In genomic region chr6:8023527-8023926, GRCm38 (mm10) we compare ENCODE assay signal across 30 mouse cellular contexts.
A peak's percentile ranks its signal among the peaks of the same experiment; 100 is the strongest.
DNase-seq lines count a peak whose midpoint lies in the region; ATAC-seq and TF ChIP-seq lines count a peak whose summit lies in the region.
"Had no signal": no experiment of that assay in that cellular context is flagged by ENCODE, and none has a peak within 500 bp of the region (broad histone marks: within the 10 kb centered on the region; RNA-seq: fewer than 3 reads in every experiment).

No protein-coding gene starts in this region.

- TF ChIP-seq CTCF in lung, postnatal 0 days (IDR thresholded peaks at IDR 0.05), result no peak
- TF ChIP-seq CTCF in lung, adult 2 months (IDR thresholded peaks at IDR 0.05; ENCODE audit: insufficient read depth, low read length), result no peak

- DNase-seq in lung, postnatal 0 days (ENCODE audit: low spot score), result peak; percentile 15
- no peak for DNase-seq in lung, adult 2 months
- DNase-seq in neural tube, embryonic 10.5 days (ENCODE audit: extremely low spot score, low spot score), result no peak
- DNase-seq in c-Kit-positive CD71-positive TER-119-positive erythroid progenitor cells, embryonic 14.5 days (ENCODE audit: low spot score), result no peak
- no peak for DNase-seq in testis, postnatal 10 days (ENCODE audit: low spot score)
- DNase-seq: adrenal gland, postnatal 25 days; cerebellum, adult 2 months; cerebellum, postnatal 14 days; gastrocnemius, postnatal 14 days; kidney, postnatal 25 days; midbrain, embryonic 14.5 days; right cerebral cortex, postnatal 25 days; spleen, adult 18-20 months; thymus, adult 18-20 months; thymus, postnatal 25 days had no signal

- H3K4me1 ChIP-seq in lung, postnatal 0 days (ENCODE audit: insufficient read depth, low read depth, low read length), result no peaks in the 10 kb centered on the region
- H3K4me1 ChIP-seq in lung, adult 2 months (ENCODE audit: control insufficient read depth, insufficient read depth, low read length), result peaks cover 7% of the 10 kb centered on the region; the same call in 1 of the 2 replicates
- H3K4me1 ChIP-seq in intestine, embryonic 15.5 days (replicated peaks), result no peaks in the 10 kb centered on the region
- H3K4me1 ChIP-seq in stomach, embryonic 14.5 days (ENCODE audit: control insufficient read depth, insufficient read depth, low read length), result no peaks in the 10 kb centered on the region
- H3K4me1 ChIP-seq: embryonic facial prominence, embryonic 10.5 days; embryonic facial prominence, embryonic 15.5 days; forebrain, embryonic 13.5 days; heart, embryonic 10.5 days; heart, embryonic 15.5 days; kidney, embryonic 15.5 days; limb, embryonic 10.5 days; limb, embryonic 15.5 days; lung, embryonic 15.5 days had no signal

- no peaks in the 10 kb centered on the region for H3K36me3 ChIP-seq in lung, postnatal 0 days (ENCODE audit: insufficient read depth, low read length)
- no peaks in the 10 kb centered on the region for H3K36me3 ChIP-seq in intestine, embryonic 15.5 days
- H3K36me3 ChIP-seq in stomach, embryonic 14.5 days (ENCODE audit: control insufficient read depth, insufficient read depth, low read length), result no peaks in the 10 kb centered on the region
- H3K36me3 ChIP-seq: embryonic facial prominence, embryonic 10.5 days; embryonic facial prominence, embryonic 15.5 days; heart, embryonic 10.5 days; heart, embryonic 15.5 days; kidney, embryonic 15.5 days; limb, embryonic 10.5 days; limb, embryonic 15.5 days; lung, embryonic 15.5 days had no signal

- peak; percentile 60 for ATAC-seq in lung, postnatal 0 days
- peak; percentile 83 for ATAC-seq in intestine, embryonic 15.5 days
- ATAC-seq in stomach, embryonic 14.5 days (ENCODE audit: insufficient number of reproducible peaks, insufficient read depth, low FRiP score, low read depth), result 0 out of 2 replicates have a peak, but pooled peaks have one; percentile 53
- ATAC-seq: forebrain, embryonic 13.5 days; hindbrain, embryonic 16.5 days had no signal

- 65% methylated on average over 3 of the region's 3 CpGs for WGBS in lung, postnatal 0 days
- 59% methylated on average over 3 of the region's 3 CpGs for WGBS in lung, adult 2 months
- WGBS in intestine, embryonic 15.5 days, result 77% methylated on average over 3 of the region's 3 CpGs
- 82% methylated on average over 3 of the region's 3 CpGs for WGBS in stomach, embryonic 14.5 days

- no peak for TF ChIP-seq POLR2A in lung, adult 2 months (IDR thresholded peaks at IDR 0.05; ENCODE audit: borderline replicate concordance, extremely low read depth, low read depth, low read length)

- H3K4me3 ChIP-seq in lung, postnatal 0 days (ENCODE audit: low read depth, low read length), result no peak overlapping the region
- no peak overlapping the region for H3K4me3 ChIP-seq in lung, adult 2 months (replicated peaks; ENCODE audit: extremely low read depth, low read depth, low read length)
- no peak overlapping the region for H3K4me3 ChIP-seq in intestine, embryonic 15.5 days (replicated peaks)
- H3K4me3 ChIP-seq in stomach, embryonic 14.5 days (ENCODE audit: low read depth, low read length), result no peak overlapping the region
- H3K4me3 ChIP-seq: embryonic facial prominence, embryonic 10.5 days; embryonic facial prominence, embryonic 15.5 days; forebrain, embryonic 13.5 days; heart, embryonic 10.5 days; heart, embryonic 15.5 days; kidney, embryonic 15.5 days; layer of hippocampus, adult 2 months; limb, embryonic 10.5 days; limb, embryonic 15.5 days; lung, embryonic 15.5 days had no signal

- H3K4me2 ChIP-seq in lung, postnatal 0 days (replicated peaks; ENCODE audit: low read depth, low read length), result no peak overlapping the region
- H3K4me2 ChIP-seq in intestine, embryonic 15.5 days (replicated peaks), result no peak overlapping the region
- no peak overlapping the region for H3K4me2 ChIP-seq in stomach, embryonic 14.5 days (replicated peaks; ENCODE audit: low read depth, low read length)
- H3K4me2 ChIP-seq: embryonic facial prominence, embryonic 15.5 days; forebrain, embryonic 13.5 days; heart, embryonic 15.5 days; kidney, embryonic 15.5 days; limb, embryonic 15.5 days; lung, embryonic 15.5 days had no signal

- H3K9ac ChIP-seq in lung, postnatal 0 days (replicated peaks; ENCODE audit: low read depth), result no peak overlapping the region
- no peak overlapping the region for H3K9ac ChIP-seq in intestine, embryonic 15.5 days
- H3K9ac ChIP-seq in stomach, embryonic 14.5 days (replicated peaks; ENCODE audit: low read depth, low read length), result no peak overlapping the region
- H3K9ac ChIP-seq: embryonic facial prominence, embryonic 15.5 days; forebrain, embryonic 13.5 days; heart, embryonic 15.5 days; kidney, embryonic 15.5 days; limb, embryonic 15.5 days; liver, embryonic 14.5 days; lung, embryonic 15.5 days had no signal

- no peaks in the 10 kb centered on the region for H3K9me3 ChIP-seq in lung, postnatal 0 days (ENCODE audit: low read length)
- H3K9me3 ChIP-seq in intestine, embryonic 15.5 days, result no peaks in the 10 kb centered on the region
- H3K9me3 ChIP-seq in stomach, embryonic 14.5 days (ENCODE audit: control insufficient read depth, low read depth, low read length), result no peaks in the 10 kb centered on the region
- H3K9me3 ChIP-seq: embryonic facial prominence, embryonic 10.5 days; embryonic facial prominence, embryonic 15.5 days; forebrain, embryonic 13.5 days; heart, embryonic 10.5 days; heart, embryonic 15.5 days; kidney, embryonic 15.5 days; limb, embryonic 10.5 days; limb, embryonic 15.5 days; lung, embryonic 15.5 days had no signal

- no peak overlapping the region for H3K27ac ChIP-seq in lung, postnatal 0 days (ENCODE audit: low read length)
- H3K27ac ChIP-seq in intestine, embryonic 15.5 days, result no peak overlapping the region
- no peak overlapping the region for H3K27ac ChIP-seq in stomach, embryonic 14.5 days (ENCODE audit: low read length)
- H3K27ac ChIP-seq: embryonic facial prominence, embryonic 10.5 days; embryonic facial prominence, embryonic 15.5 days; forebrain, embryonic 13.5 days; heart, embryonic 10.5 days; heart, embryonic 15.5 days; kidney, embryonic 15.5 days; layer of hippocampus, adult 2 months; limb, embryonic 10.5 days; limb, embryonic 15.5 days; liver, embryonic 14.5 days; lung, embryonic 15.5 days; macrophage had no signal

- no peaks in the 10 kb centered on the region for H3K27me3 ChIP-seq in lung, postnatal 0 days (replicated peaks; ENCODE audit: insufficient read depth, low read length)
- no peaks in the 10 kb centered on the region for H3K27me3 ChIP-seq in intestine, embryonic 15.5 days (replicated peaks)
- no peaks in the 10 kb centered on the region for H3K27me3 ChIP-seq in stomach, embryonic 14.5 days (ENCODE audit: control insufficient read depth, insufficient read depth, low read length)
- H3K27me3 ChIP-seq: embryonic facial prominence, embryonic 15.5 days; forebrain, embryonic 13.5 days; heart, embryonic 15.5 days; kidney, embryonic 15.5 days; limb, embryonic 15.5 days; lung, embryonic 15.5 days had no signal

- no peak for TF ChIP-seq EP300 in lung, postnatal 0 days (IDR thresholded peaks at IDR 0.05)
